Mouse (Mus musculus) MEL (cell line): ENCODE data around the gene Slc16a13. TPM values are rescaled to one million over a fixed set of nuclear protein-coding genes. Genes with fewer than 3 reads are reported as not detected.

ENCODE experiments used
- DNase-seq: peaks from one replicate; pipeline ENCODE4 v3.0.0; 2011; ENCODE audit warnings: low read depth, low spot score
- H3K27ac ChIP-seq: 2 replicates; pipeline ENCODE4 v1.5.1; 2012; ENCODE audit warnings: low read depth, mild to moderate bottlenecking, control low read depth, low read length, moderate library complexity; ENCODE audit not compliant: control insufficient read depth
- H3K27me3 ChIP-seq, 2 experiments: fragments of 150-350 bp in 1 of 2; sonication (generic) in 1 of 2; 2 replicates each; pipeline ENCODE4 v1.6.1; 2012; ENCODE audit warnings: low read length in 2 of 2, mild to moderate bottlenecking in 2 of 2, improper control_type of control experiment in 1 of 2, moderate library complexity in 1 of 2; ENCODE audit not compliant: insufficient read depth in 2 of 2, control insufficient read depth in 1 of 2
- H3K36me3 ChIP-seq, 2 experiments: 2 replicates each; pipeline ENCODE4 v1.6.1; 2012 to 2014; ENCODE audit warnings: low read length in 2 of 2, improper control_type of control experiment in 1 of 2, inconsistent platforms in 1 of 2, mild to moderate bottlenecking in 1 of 2; ENCODE audit not compliant: insufficient read depth in 2 of 2, control insufficient read depth in 1 of 2
- H3K4me1 ChIP-seq, 2 experiments: fragments of 150-350 bp in 1 of 2; sonication (generic) in 1 of 2; 2 replicates each; pipeline ENCODE4 v1.6.1; 2012; ENCODE audit warnings: low read length in 2 of 2, improper control_type of control experiment in 1 of 2, mild to moderate bottlenecking in 1 of 2; ENCODE audit not compliant: insufficient read depth in 2 of 2, control insufficient read depth in 1 of 2
- H3K4me3 ChIP-seq, 2 experiments: fragments of 150-350 bp in 1 of 2; sonication (generic) in 1 of 2; 2 replicates each; pipeline ENCODE4 v1.5.1; 2012; ENCODE audit warnings: low read depth in 2 of 2, low read length in 2 of 2, mild to moderate bottlenecking in 2 of 2, moderate library complexity in 2 of 2, control low read depth in 1 of 2, improper control_type of control experiment in 1 of 2; ENCODE audit not compliant: control insufficient read depth in 1 of 2, insufficient read depth in 1 of 2
- H3K79me2 ChIP-seq: 2 replicates; pipeline ENCODE4 v1.6.1; 2012; ENCODE audit warnings: mild to moderate bottlenecking, low read length, moderate library complexity; ENCODE audit not compliant: control insufficient read depth, poor library complexity, insufficient read depth
- H3K9ac ChIP-seq: 2 replicates; pipeline ENCODE4 v1.6.1; 2012; ENCODE audit warnings: low read depth, mild to moderate bottlenecking, control low read depth, low read length, moderate library complexity; ENCODE audit not compliant: control insufficient read depth, poor library complexity, severe bottlenecking
- H3K9me3 ChIP-seq: fragments of 150-350 bp; sonication (generic); replicated peaks from 2 replicates; pipeline ENCODE4 v1.6.1; 2012; ENCODE audit warnings: mild to moderate bottlenecking, low read length, improper control_type of control experiment, moderate library complexity; ENCODE audit not compliant: insufficient read depth
- CHD1 ChIP-seq: IDR thresholded peaks from 2 replicates; pipeline ENCODE4 v1.6.1; 2012; ENCODE audit warnings: low read depth, mild to moderate bottlenecking, inconsistent platforms, low read length, improper control_type of control experiment
- CHD2 ChIP-seq: IDR thresholded peaks from 2 replicates; pipeline ENCODE4 v1.6.1; 2011; ENCODE audit warnings: low read length, improper control_type of control experiment
- CTCF ChIP-seq, 3 experiments: IDR thresholded peaks in 2 of 3; conservative IDR thresholded peaks in 1 of 3; 2 replicates each; pipeline ENCODE4 v1.5.1; 2011 to 2012; ENCODE audit warnings: low read length in 3 of 3, low read depth in 2 of 3, mild to moderate bottlenecking in 2 of 3, improper control_type of control experiment in 1 of 3, inconsistent platforms in 1 of 3, mixed read lengths in 1 of 3, moderate library complexity in 1 of 3; ENCODE audit not compliant: control insufficient read depth in 1 of 3, insufficient read depth in 1 of 3, poor library complexity in 1 of 3, severe bottlenecking in 1 of 3
- KAT2A ChIP-seq: conservative IDR thresholded peaks from 2 replicates; pipeline ENCODE4 v1.6.1; 2012; ENCODE audit warnings: low read depth, low read length, improper control_type of control experiment, inconsistent platforms
- MAFK ChIP-seq: IDR thresholded peaks from 2 replicates; pipeline ENCODE4 v1.6.1; 2011; ENCODE audit warnings: low read depth, mild to moderate bottlenecking, low read length, improper control_type of control experiment, borderline replicate concordance
- MAX ChIP-seq: IDR thresholded peaks from 2 replicates; pipeline ENCODE4 v1.6.1; 2011; ENCODE audit warnings: low read length, improper control_type of control experiment
- MEF2A ChIP-seq: IDR thresholded peaks from 2 replicates; pipeline ENCODE4 v1.6.1; 2014; ENCODE audit warnings: low read depth, mild to moderate bottlenecking, inconsistent platforms, low read length, improper control_type of control experiment; ENCODE audit not compliant: poor library complexity, insufficient replicate concordance, severe bottlenecking; ENCODE audit errors: extremely low read depth
- MXI1 ChIP-seq: IDR thresholded peaks from 2 replicates; pipeline ENCODE4 v1.6.1; 2011; ENCODE audit warnings: mild to moderate bottlenecking, low read depth, low read length, improper control_type of control experiment
- MYB ChIP-seq: IDR thresholded peaks from 2 replicates; pipeline ENCODE4 v1.6.1; 2011; ENCODE audit warnings: mild to moderate bottlenecking, low read depth, low read length, improper control_type of control experiment
- MYC ChIP-seq: IDR thresholded peaks from 2 replicates; pipeline ENCODE4 v1.6.1; 2011; ENCODE audit warnings: low read depth, mild to moderate bottlenecking, low read length, improper control_type of control experiment, moderate library complexity
- NRF1 ChIP-seq: IDR thresholded peaks from 2 replicates; pipeline ENCODE4 v1.6.1; 2014; ENCODE audit warnings: low read depth, mild to moderate bottlenecking, inconsistent platforms, low read length, improper control_type of control experiment, moderate library complexity; ENCODE audit not compliant: poor library complexity, insufficient read depth, severe bottlenecking
- POLR2AphosphoS2 ChIP-seq: IDR thresholded peaks from 2 replicates; pipeline ENCODE4 v1.6.1; 2011; ENCODE audit warnings: low read length, improper control_type of control experiment
- RAD21 ChIP-seq: IDR thresholded peaks from 2 replicates; pipeline ENCODE4 v1.6.1; 2011; ENCODE audit warnings: mild to moderate bottlenecking, low read depth, low read length, improper control_type of control experiment
- RCOR1 ChIP-seq: IDR thresholded peaks from 2 replicates; pipeline ENCODE4 v1.6.1; 2012; ENCODE audit warnings: low read depth, mild to moderate bottlenecking, inconsistent platforms, low read length, improper control_type of control experiment
- SMC3 ChIP-seq: IDR thresholded peaks from 2 replicates; pipeline ENCODE4 v1.6.1; 2011; ENCODE audit warnings: low read depth, low read length, improper control_type of control experiment
- TAL1 ChIP-seq: IDR thresholded peaks from 2 replicates; pipeline ENCODE4 v1.6.1; 2012; ENCODE audit warnings: mild to moderate bottlenecking, inconsistent platforms, low read length, moderate library complexity, mixed read lengths
- UBTF ChIP-seq: IDR thresholded peaks from 2 replicates; pipeline ENCODE4 v1.6.1; 2012; ENCODE audit warnings: low read depth, mild to moderate bottlenecking, inconsistent platforms, low read length, improper control_type of control experiment, moderate library complexity, borderline replicate concordance; ENCODE audit not compliant: insufficient read depth
- ZC3H11A ChIP-seq: IDR thresholded peaks from 2 replicates; pipeline ENCODE4 v1.6.1; 2012; ENCODE audit warnings: low read depth, mild to moderate bottlenecking, inconsistent platforms, low read length, improper control_type of control experiment
- ZMIZ1 ChIP-seq: IDR thresholded peaks from 2 replicates; pipeline ENCODE4 v1.6.1; 2012; ENCODE audit warnings: low read depth, mild to moderate bottlenecking, inconsistent platforms, low read length, improper control_type of control experiment, moderate library complexity
- polyA plus RNA-seq, 2 experiments: library from polyadenylated mRNA; stranded (reverse) in 1 of 2; unstranded in 1 of 2; fragments of >175 nt in 1 of 2; fragments of >200 nt in 1 of 2; gene quantifications; 2 replicates each; pipeline versions ENCODE4 v1.2.1 to v1.2.4; 2012; ENCODE audit warnings: low replicate concordance in 2 of 2, low read depth in 1 of 2; ENCODE audit not compliant: insufficient read length in 2 of 2, insufficient read depth in 1 of 2, missing spikeins in 1 of 2
- total RNA-seq: library from RNA; depleted of rRNA; stranded (reverse); fragments of 300-350 nt; gene quantifications from 2 replicates; pipeline ENCODE4 v1.2.3, GENCODE M21; 2012

Gene Slc16a13
- total and polyA plus RNA-seq, 3 experiments: 4.2 to 7.9 TPM; not detected in 1

- no peak overlapping the region for H3K27ac ChIP-seq
- DNase-seq: peak; percentile 46
- H3K27me3 ChIP-seq: no peaks in the 10 kb centered on the region
Observed at GRCm38 (mm10) chr11:70172298-70172697, 48.6 kb downstream of the Slc16a13 start.

DNA sequence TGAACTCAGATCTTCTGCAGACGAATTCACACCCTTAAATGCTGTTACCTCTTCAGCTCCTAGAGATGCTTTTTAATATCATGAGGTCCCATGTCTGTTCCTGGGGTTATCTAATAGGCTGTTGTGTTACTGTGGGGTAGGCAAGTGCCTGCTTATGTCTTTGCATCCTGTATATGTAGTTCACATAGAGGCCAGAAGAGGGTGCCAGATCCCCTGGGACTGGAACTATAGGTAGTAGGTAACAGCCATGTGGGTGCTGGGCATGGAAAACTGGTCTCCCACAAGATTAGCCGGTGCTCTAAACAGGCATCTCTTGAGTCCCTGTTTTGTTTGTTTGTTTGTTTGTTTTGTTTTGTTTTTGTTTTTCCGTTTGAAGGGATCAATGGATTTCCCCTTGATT lies 49.0 kb downstream of the Slc16a13 start:
- Histone ChIP-seq H3K36me3 (peaks cover 0 to 4% of the 10 kb centered on the region in 2 experiments; a peak in 2 of 4 replicates), H3K27ac (no peak overlapping the region), H3K9ac (no peak overlapping the region), H3K79me2 (no peaks in the 10 kb centered on the region), H3K27me3 (no peaks in the 10 kb centered on the region), H3K4me3 (no peak overlapping the region), H3K9me3 (no peaks in the 10 kb centered on the region), H3K4me1 (peaks cover 0 to 10% of the 10 kb centered on the region in 2 experiments; a peak in 2 of 4 replicates)
- peak; percentile 87 for DNase-seq
- no peak for TF ChIP-seq MEF2A
- TF ChIP-seq MAX: no peak
- TF ChIP-seq CHD1: no peak
- no peak for TF ChIP-seq MXI1
- no peak for TF ChIP-seq RCOR1
- TF ChIP-seq SMC3: peak; percentile 67
- TF ChIP-seq MYC: 0 out of 2 replicates have a peak, but pooled peaks have one; percentile 29
- peak; percentile 5; the same call in 1 of the 2 replicates for TF ChIP-seq ZC3H11A
- peak; percentile 56 for TF ChIP-seq RAD21
- TF ChIP-seq KAT2A: no peak
- no peak for TF ChIP-seq NRF1
- TF ChIP-seq UBTF: no peak
- TF ChIP-seq CTCF (IDR thresholded peaks at IDR 0.05 in 2 of 3, conservative IDR thresholded peaks at IDR 0.05 in 1 of 3; ENCODE audit: control insufficient read depth in 1 of 3, insufficient read depth in 1 of 3, low read depth in 2 of 3, low read length in 3 of 3, poor library complexity in 1 of 3, severe bottlenecking in 1 of 3): peak; percentile 55 to 86 (median 81)
- no peak for TF ChIP-seq POLR2AphosphoS2

More at GRCm38 (mm10) chr11:70172298-70172697, 48.6 kb downstream of the Slc16a13 start:
- Histone ChIP-seq H3K9ac (no peak overlapping the region), H3K4me3 (no peak overlapping the region), H3K36me3 (peaks cover 0 to 2% of the 10 kb centered on the region in 2 experiments; a peak in 1 of 4 replicates), H3K79me2 (no peaks in the 10 kb centered on the region), H3K9me3 (no peaks in the 10 kb centered on the region), H3K4me1 (peaks cover 0 to 8% of the 10 kb centered on the region in 2 experiments; a peak in 2 of 4 replicates)
- TF ChIP-seq SMC3 (peak; percentile 26; the same call in 1 of the 2 replicates), MYB (no peak), CHD2 (no peak), ZMIZ1 (no peak), TAL1 (no peak), POLR2AphosphoS2 (no peak), CTCF (IDR thresholded peaks at IDR 0.05 in 2 of 3, conservative IDR thresholded peaks at IDR 0.05 in 1 of 3; ENCODE audit: control insufficient read depth in 1 of 3, insufficient read depth in 1 of 3, low read depth in 2 of 3, low read length in 3 of 3, poor library complexity in 1 of 3, severe bottlenecking in 1 of 3) (peak in 2 of 3 experiments; percentile 43 to 66; a peak in 4 of 6 replicates), MAFK (no peak), ZC3H11A (0 out of 2 replicates have a peak, but pooled peaks have one; percentile 12)
